Mouse (Mus musculus): ENCODE data around the gene Brsk1. TPM values are rescaled to one million over a fixed set of nuclear protein-coding genes. Genes with fewer than 3 reads are reported as not detected.

Gene Brsk1
- total and polyA plus RNA-seq, 2 experiments: 0.09 to 0.40 TPM

DNA sequence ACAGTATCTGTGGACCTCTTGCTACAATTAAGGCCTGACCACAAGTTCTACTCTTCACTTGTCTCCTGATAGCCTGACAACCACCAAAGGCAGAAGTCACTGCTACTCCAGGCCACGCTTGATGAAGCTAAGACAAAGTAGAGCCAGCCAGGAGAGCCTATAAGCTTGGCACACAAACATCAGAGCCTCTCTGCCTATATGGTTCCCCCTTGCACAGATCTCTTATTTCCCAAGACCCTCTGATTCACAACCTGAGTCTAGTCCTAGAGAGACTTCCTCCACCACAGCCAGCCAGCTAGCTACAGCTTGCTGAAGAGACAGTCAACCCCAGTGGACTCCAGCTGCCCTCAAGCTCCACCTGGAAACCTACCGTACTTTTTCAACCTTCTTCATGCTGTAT lies 42.4 kb upstream of the Brsk1 start:
- DNase-seq (ENCODE audit: extremely low read depth, low read depth, low spot score): no peak
- WGBS: 73% methylated on average over 2 of the region's 2 CpGs
- TF ChIP-seq CTCF (IDR thresholded peaks at IDR 0.05; ENCODE audit: low read depth, low read length) (no peak), POLR2A (IDR thresholded peaks at IDR 0.05; ENCODE audit: extremely low read depth, insufficient read depth, low read length) (no peak)
- peaks cover 17% of the 10 kb centered on the region for H3K4me1 ChIP-seq (ENCODE audit: control insufficient read depth, insufficient read depth, low read length)
- H3K27ac ChIP-seq (replicated peaks; ENCODE audit: insufficient read depth, low read depth, low read length): no peak overlapping the region
- no peaks in the 10 kb centered on the region for H3K27me3 ChIP-seq (ENCODE audit: control insufficient read depth, insufficient read depth, low read length)
- no peak overlapping the region; the same call in 1 of the 2 replicates for H3K9ac ChIP-seq (ENCODE audit: low read depth, low read length)
- no peak overlapping the region for H3K4me3 ChIP-seq (ENCODE audit: insufficient read depth, low read depth, low read length)
- peaks cover 24% of the 10 kb centered on the region for H3K79me2 ChIP-seq (ENCODE audit: control insufficient read depth, insufficient read depth, low read length)
- H3K36me3 ChIP-seq (ENCODE audit: control insufficient read depth, insufficient read depth, low read length): peaks cover 16% of the 10 kb centered on the region

DNA sequence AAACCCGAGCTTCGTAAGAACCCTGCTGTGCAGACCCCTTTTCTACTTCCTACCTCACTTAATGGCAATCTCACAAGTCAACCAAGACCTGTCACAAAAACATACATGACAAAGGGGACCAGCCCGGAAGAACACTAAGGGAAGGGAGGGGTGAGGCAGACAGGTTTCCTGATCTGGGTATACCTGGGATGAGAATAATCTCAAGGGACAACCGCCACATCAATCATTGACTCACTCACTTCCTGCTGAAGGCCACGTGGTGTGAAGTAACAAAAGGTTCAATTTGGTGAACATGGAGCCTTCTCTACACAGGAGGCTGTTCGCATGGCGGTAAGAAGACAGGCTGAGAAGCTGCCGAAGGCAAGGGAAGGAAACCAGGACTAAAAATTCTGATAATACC lies 38.8 kb upstream of the Brsk1 start:
- Histone ChIP-seq H3K27ac (replicated peaks; ENCODE audit: insufficient read depth, low read depth, low read length) (no peak overlapping the region; the same call in 1 of the 2 replicates), H3K4me1 (ENCODE audit: control insufficient read depth, insufficient read depth, low read length) (peaks cover 30% of the 10 kb centered on the region), H3K9ac (ENCODE audit: low read depth, low read length) (no peak overlapping the region), H3K4me3 (ENCODE audit: insufficient read depth, low read depth, low read length) (no peak overlapping the region), H3K36me3 (ENCODE audit: control insufficient read depth, insufficient read depth, low read length) (no peaks in the 10 kb centered on the region), H3K79me2 (ENCODE audit: control insufficient read depth, insufficient read depth, low read length) (peaks cover 45% of the 10 kb centered on the region), H3K27me3 (ENCODE audit: control insufficient read depth, insufficient read depth, low read length) (no peaks in the 10 kb centered on the region)
- WGBS: 52% methylated on average over 8 of the region's 8 CpGs
- no peak for TF ChIP-seq POLR2A (IDR thresholded peaks at IDR 0.05; ENCODE audit: extremely low read depth, insufficient read depth, low read length)
- no peak for TF ChIP-seq CTCF (IDR thresholded peaks at IDR 0.05; ENCODE audit: low read depth, low read length)
- peak; percentile 47 for DNase-seq (ENCODE audit: extremely low read depth, low read depth, low spot score)

DNA sequence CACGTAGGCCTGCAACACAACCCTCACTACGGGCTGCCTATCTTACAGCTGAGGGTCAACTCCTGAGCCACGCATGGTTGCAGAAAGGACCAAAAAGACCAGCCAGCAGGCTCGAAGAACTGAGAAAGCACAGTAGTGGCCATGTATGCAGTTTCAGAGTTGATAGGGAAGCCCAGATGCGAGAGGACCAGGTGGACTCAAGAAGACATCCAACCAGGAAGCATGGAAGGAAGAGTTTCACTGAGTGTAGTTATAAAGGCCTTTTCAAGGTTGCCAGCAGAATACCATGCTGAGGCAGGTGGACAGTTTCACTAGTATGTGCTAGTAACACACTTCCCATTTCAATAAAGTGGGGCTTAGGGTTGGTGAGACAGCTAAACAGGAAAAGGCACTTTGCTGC lies 37.7 kb upstream of the Brsk1 start:
- H3K4me3 ChIP-seq (ENCODE audit: insufficient read depth, low read depth, low read length): no peak overlapping the region
- peaks cover 36% of the 10 kb centered on the region for H3K4me1 ChIP-seq (ENCODE audit: control insufficient read depth, insufficient read depth, low read length)
- H3K27me3 ChIP-seq (ENCODE audit: control insufficient read depth, insufficient read depth, low read length): no peaks in the 10 kb centered on the region
- H3K9ac ChIP-seq (ENCODE audit: low read depth, low read length): no peak overlapping the region
- peaks cover 53% of the 10 kb centered on the region for H3K79me2 ChIP-seq (ENCODE audit: control insufficient read depth, insufficient read depth, low read length)
- no peak for DNase-seq (ENCODE audit: extremely low read depth, low read depth, low spot score)
- no peaks in the 10 kb centered on the region for H3K36me3 ChIP-seq (ENCODE audit: control insufficient read depth, insufficient read depth, low read length)
- WGBS: 82% methylated on average over 5 of the region's 5 CpGs
- no peak overlapping the region for H3K27ac ChIP-seq (replicated peaks; ENCODE audit: insufficient read depth, low read depth, low read length)
- TF ChIP-seq POLR2A (IDR thresholded peaks at IDR 0.05; ENCODE audit: extremely low read depth, insufficient read depth, low read length) (no peak), CTCF (IDR thresholded peaks at IDR 0.05; ENCODE audit: low read depth, low read length) (no peak)

DNA sequence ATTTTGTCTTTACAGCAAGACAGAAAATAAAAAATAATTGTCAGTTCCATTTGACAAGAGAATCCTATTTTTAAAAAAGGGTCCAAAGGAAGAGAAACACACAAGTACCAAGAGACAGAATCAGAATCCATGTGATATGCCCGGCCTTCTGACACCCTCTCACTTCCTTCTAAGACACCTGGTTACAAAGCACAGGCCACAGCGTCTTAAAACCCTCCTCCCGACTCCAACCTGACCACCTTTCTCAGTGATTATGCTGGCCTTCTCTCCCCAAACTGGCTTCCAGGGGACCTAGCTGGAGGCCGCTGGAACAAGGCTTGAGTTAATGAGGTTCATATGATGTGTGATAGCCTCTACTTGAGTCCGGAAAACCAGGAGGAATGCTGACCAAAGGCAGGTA lies 37.1 kb upstream of the Brsk1 start:
- TF ChIP-seq POLR2A (IDR thresholded peaks at IDR 0.05; ENCODE audit: extremely low read depth, insufficient read depth, low read length) (no peak), CTCF (IDR thresholded peaks at IDR 0.05; ENCODE audit: low read depth, low read length) (no peak)
- peaks cover 47% of the 10 kb centered on the region for H3K79me2 ChIP-seq (ENCODE audit: control insufficient read depth, insufficient read depth, low read length)
- no peak for DNase-seq (ENCODE audit: extremely low read depth, low read depth, low spot score)
- peak overlapping the region; percentile 28; the same call in 1 of the 2 replicates for H3K27ac ChIP-seq (replicated peaks; ENCODE audit: insufficient read depth, low read depth, low read length)
- H3K9ac ChIP-seq (ENCODE audit: low read depth, low read length): no peak overlapping the region
- H3K4me1 ChIP-seq (ENCODE audit: control insufficient read depth, insufficient read depth, low read length): peaks cover 34% of the 10 kb centered on the region
- H3K4me3 ChIP-seq (ENCODE audit: insufficient read depth, low read depth, low read length): no peak overlapping the region
- 79% methylated on average over 5 of the region's 5 CpGs for WGBS
- H3K36me3 ChIP-seq (ENCODE audit: control insufficient read depth, insufficient read depth, low read length): no peaks in the 10 kb centered on the region
- no peaks in the 10 kb centered on the region for H3K27me3 ChIP-seq (ENCODE audit: control insufficient read depth, insufficient read depth, low read length)

DNA sequence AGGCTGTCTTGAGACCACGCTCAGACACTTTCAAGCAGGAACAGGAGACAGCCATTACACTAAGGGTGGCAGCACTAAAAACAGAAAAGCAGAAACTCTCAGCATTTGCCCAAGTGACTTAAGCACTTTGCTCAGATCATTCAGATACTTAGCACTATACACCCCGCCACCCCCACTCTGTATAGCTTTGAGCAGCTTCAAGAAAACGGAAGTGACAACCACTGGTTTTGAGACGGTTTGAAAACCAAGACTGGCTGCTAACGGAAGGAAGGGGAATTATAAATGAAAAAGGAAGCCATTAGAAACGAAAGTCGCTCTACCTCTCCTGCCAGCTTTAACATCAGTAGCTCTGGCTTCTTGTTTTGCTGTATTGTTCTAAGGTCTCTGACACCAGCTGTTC lies 36.6 kb upstream of the Brsk1 start:
- H3K4me1 ChIP-seq (ENCODE audit: control insufficient read depth, insufficient read depth, low read length): peaks cover 33% of the 10 kb centered on the region
- 80% methylated on average over 7 of the region's 7 CpGs for WGBS
- TF ChIP-seq CTCF (IDR thresholded peaks at IDR 0.05; ENCODE audit: low read depth, low read length) (no peak), POLR2A (IDR thresholded peaks at IDR 0.05; ENCODE audit: extremely low read depth, insufficient read depth, low read length) (no peak)
- H3K36me3 ChIP-seq (ENCODE audit: control insufficient read depth, insufficient read depth, low read length): no peaks in the 10 kb centered on the region
- peaks cover 50% of the 10 kb centered on the region for H3K79me2 ChIP-seq (ENCODE audit: control insufficient read depth, insufficient read depth, low read length)
- H3K27ac ChIP-seq (replicated peaks; ENCODE audit: insufficient read depth, low read depth, low read length): peak overlapping the region; percentile 64
- DNase-seq (ENCODE audit: extremely low read depth, low read depth, low spot score): peak; percentile 47
- H3K4me3 ChIP-seq (ENCODE audit: insufficient read depth, low read depth, low read length): no peak overlapping the region
- H3K27me3 ChIP-seq (ENCODE audit: control insufficient read depth, insufficient read depth, low read length): no peaks in the 10 kb centered on the region
- no peak overlapping the region for H3K9ac ChIP-seq (ENCODE audit: low read depth, low read length)

DNA sequence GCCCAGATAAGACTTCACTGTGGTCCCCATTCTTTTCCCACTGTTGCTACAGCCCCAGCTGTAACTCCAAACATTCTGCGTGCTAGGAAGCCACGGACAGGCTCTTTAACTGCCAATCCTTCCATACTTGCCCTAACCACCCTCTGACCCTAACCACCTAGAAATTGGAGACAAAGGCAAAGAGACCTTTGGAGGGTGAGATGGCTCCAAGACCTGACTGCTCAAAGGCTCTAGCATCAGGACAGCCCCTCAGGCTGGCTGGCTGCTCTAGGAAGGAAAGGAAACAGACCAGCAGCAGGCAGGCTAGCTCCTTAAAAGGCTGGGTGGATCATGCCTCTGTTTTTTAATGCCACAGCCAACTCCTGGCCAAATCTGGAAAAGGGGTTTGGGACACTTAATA lies 36.2 kb upstream of the Brsk1 start:
- no peak for DNase-seq (ENCODE audit: extremely low read depth, low read depth, low spot score)
- peak overlapping the region; percentile 64 for H3K27ac ChIP-seq (replicated peaks; ENCODE audit: insufficient read depth, low read depth, low read length)
- H3K9ac ChIP-seq (ENCODE audit: low read depth, low read length): 0 out of 2 replicates have a peak overlapping the region, but pooled peaks have one; percentile 2
- H3K36me3 ChIP-seq (ENCODE audit: control insufficient read depth, insufficient read depth, low read length): no peaks in the 10 kb centered on the region
- no peak overlapping the region for H3K4me3 ChIP-seq (ENCODE audit: insufficient read depth, low read depth, low read length)
- H3K27me3 ChIP-seq (ENCODE audit: control insufficient read depth, insufficient read depth, low read length): no peaks in the 10 kb centered on the region
- H3K4me1 ChIP-seq (ENCODE audit: control insufficient read depth, insufficient read depth, low read length): peaks cover 33% of the 10 kb centered on the region
- TF ChIP-seq POLR2A (IDR thresholded peaks at IDR 0.05; ENCODE audit: extremely low read depth, insufficient read depth, low read length): no peak
- no peak for TF ChIP-seq CTCF (IDR thresholded peaks at IDR 0.05; ENCODE audit: low read depth, low read length)
- peaks cover 50% of the 10 kb centered on the region for H3K79me2 ChIP-seq (ENCODE audit: control insufficient read depth, insufficient read depth, low read length)
- 54% methylated on average over 2 of the region's 2 CpGs for WGBS

Measured in liver, adult 2 months (tissue).